Mouse (Mus musculus) frontal cortex, postnatal 14 days (tissue): ENCODE data around the gene Cdkn2b.

ENCODE experiments used
- DNase-seq, 2 experiments: peaks; one replicate each; pipeline ENCODE4 v3.0.0; 2022; ENCODE audit warnings: low spot score in 2 of 2

Cdkn2b gene

GRCm38 (mm10) chr4:89310491-89311254 lies at the start of gene Cdkn2b:
Gene Cdkn2b, minus strand, starts transcription at chr4:89311039.
- DNase-seq = peak; percentile 56 to 58

GRCm38 (mm10) chr4:89360349-89360748 lies 49.5 kb upstream of the Cdkn2b start:
- DNase-seq = no peak

GRCm38 (mm10) chr4:89359506-89359905 lies 48.7 kb upstream of the Cdkn2b start:
- DNase-seq = no peak

GRCm38 (mm10) chr4:89353935-89354334 lies 43.1 kb upstream of the Cdkn2b start:
- no peak for DNase-seq

- DNase-seq = no peak
Observed at GRCm38 (mm10) chr4:89353071-89353582, 42.3 kb upstream of the Cdkn2b start.

- DNase-seq = no peak
Observed at GRCm38 (mm10) chr4:89351474-89351873, 40.6 kb upstream of the Cdkn2b start.

GRCm38 (mm10) chr4:89350938-89351451 lies 40.2 kb upstream of the Cdkn2b start:
- no peak for DNase-seq

GRCm38 (mm10) chr4:89350391-89350790 lies 39.6 kb upstream of the Cdkn2b start:
- no peak for DNase-seq

- DNase-seq = no peak
Observed at GRCm38 (mm10) chr4:89348842-89349241, 38.0 kb upstream of the Cdkn2b start.

GRCm38 (mm10) chr4:89313461-89313860 lies 2.6 kb upstream of the Cdkn2b start:
- no peak for DNase-seq

- no peak for DNase-seq
Observed at GRCm38 (mm10) chr4:89309996-89310395, 843 bp downstream of the Cdkn2b start.

- DNase-seq = no peak
Observed at GRCm38 (mm10) chr4:89308001-89308400, 2.8 kb downstream of the Cdkn2b start.

- DNase-seq = no peak
Observed at GRCm38 (mm10) chr4:89306798-89307365, 4.0 kb downstream of the Cdkn2b start.

- DNase-seq = no peak
Observed at GRCm38 (mm10) chr4:89305691-89306090, 5.1 kb downstream of the Cdkn2b start.

- no peak for DNase-seq
Observed at GRCm38 (mm10) chr4:89303281-89303995, 7.4 kb downstream of the Cdkn2b start.

- no peak for DNase-seq
Observed at GRCm38 (mm10) chr4:89302129-89302528, 8.7 kb downstream of the Cdkn2b start.

- no peak for DNase-seq
Observed at GRCm38 (mm10) chr4:89299721-89300120, 11.1 kb downstream of the Cdkn2b start.

- DNase-seq = no peak
Observed at GRCm38 (mm10) chr4:89295441-89296220, 15.2 kb downstream of the Cdkn2b start.

- DNase-seq = peak; percentile 13 to 25
Observed at GRCm38 (mm10) chr4:89294486-89295440, 16.1 kb downstream of the Cdkn2b start, which contains the start of gene Cdkn2a. Gene Cdkn2a, minus strand, starts transcription at chr4:89294653.

- no peak for DNase-seq
Observed at GRCm38 (mm10) chr4:89294091-89294485, 16.8 kb downstream of the Cdkn2b start.
